Mouse (Mus musculus) liver, postnatal 0 days (tissue): ENCODE results near the gene Mnat1. TPM values are rescaled to one million over a fixed set of nuclear protein-coding genes. Genes with fewer than 3 reads are reported as not detected.

ENCODE experiments used
- ATAC-seq: fragments of 200-750 bp; cut with Nextera tagmentation; 2 replicates; pipeline ENCODE4 v1.8.0; 2017; ENCODE audit warnings: mild to moderate bottlenecking, moderate library complexity
- DNase-seq: peaks from one replicate; pipeline ENCODE4 v3.0.0-alpha.2; 2016
- H3K27ac ChIP-seq: fragments of 300-500 bp; sonication (generic); 2 replicates; pipeline ENCODE4 v1.5.1; 2014; ENCODE audit warnings: antibody characterized with exemption, moderate library complexity, mild to moderate bottlenecking, low read depth
- H3K27me3 ChIP-seq: fragments of 300-500 bp; sonication (generic); 2 replicates; pipeline ENCODE4 v1.6.1; 2014; ENCODE audit warnings: low read length, control low read depth, mixed read lengths; ENCODE audit not compliant: insufficient read depth
- H3K36me3 ChIP-seq: fragments of 300-500 bp; sonication (generic); replicated peaks from 2 replicates; pipeline ENCODE4 v1.6.1; 2014; ENCODE audit warnings: mild to moderate bottlenecking, control low read depth, low read length, moderate library complexity, mixed read lengths; ENCODE audit not compliant: insufficient read depth
- H3K4me1 ChIP-seq: fragments of 300-500 bp; sonication (generic); 2 replicates; pipeline ENCODE4 v1.6.1; 2014; ENCODE audit warnings: antibody characterized with exemption, mild to moderate bottlenecking, control low read depth; ENCODE audit not compliant: insufficient read depth
- H3K4me2 ChIP-seq: fragments of 300-500 bp; sonication (generic); 2 replicates; pipeline ENCODE4 v1.6.1; 2014; ENCODE audit warnings: low read depth, mild to moderate bottlenecking, low read length, moderate library complexity, mixed read lengths
- H3K4me3 ChIP-seq: fragments of 300-500 bp; sonication (generic); 2 replicates; pipeline ENCODE4 v1.5.1; 2014; ENCODE audit warnings: low read depth, low read length
- H3K9ac ChIP-seq: fragments of 300-500 bp; sonication (generic); replicated peaks from 2 replicates; pipeline ENCODE4 v1.6.1; 2014; ENCODE audit warnings: mild to moderate bottlenecking, moderate library complexity
- H3K9me3 ChIP-seq: fragments of 300-500 bp; sonication (generic); 2 replicates; pipeline ENCODE4 v1.6.1; 2016; ENCODE audit warnings: mild to moderate bottlenecking, control low read depth, low read length, mixed read lengths
- CTCF ChIP-seq: sonication (generic); IDR thresholded peaks from 2 replicates; pipeline ENCODE4 v1.5.1; 2016; ENCODE audit warnings: antibody characterized with exemption, low read depth
- EP300 ChIP-seq: IDR thresholded peaks from 2 replicates; pipeline ENCODE4 v1.6.1; 2016; ENCODE audit warnings: antibody characterized with exemption, low read depth, mild to moderate bottlenecking
- WGBS: fragments of 180-500 bp; shearing (Covaris S2); extraction: QIAGEN DNeasy Blood & Tissue Kit; methylation state at CpG from one replicate; pipeline ENCODE4 v1.1.7; 2014; ENCODE audit not compliant: insufficient replicate concordance; 5-methylcytosine and 5-hydroxymethylcytosine counted together
- polyA plus RNA-seq: library from polyadenylated mRNA; unstranded; fragments of >200 nt; fragmentation: Nextera tagmentation; extraction: Ambion mirVana; gene quantifications from 2 replicates; pipeline ENCODE4 v1.2.1, GENCODE M21; 2015

The Mnat1 gene
- polyA plus RNA-seq, 1 experiment from 2014 or later: 8.6 TPM

DNA sequence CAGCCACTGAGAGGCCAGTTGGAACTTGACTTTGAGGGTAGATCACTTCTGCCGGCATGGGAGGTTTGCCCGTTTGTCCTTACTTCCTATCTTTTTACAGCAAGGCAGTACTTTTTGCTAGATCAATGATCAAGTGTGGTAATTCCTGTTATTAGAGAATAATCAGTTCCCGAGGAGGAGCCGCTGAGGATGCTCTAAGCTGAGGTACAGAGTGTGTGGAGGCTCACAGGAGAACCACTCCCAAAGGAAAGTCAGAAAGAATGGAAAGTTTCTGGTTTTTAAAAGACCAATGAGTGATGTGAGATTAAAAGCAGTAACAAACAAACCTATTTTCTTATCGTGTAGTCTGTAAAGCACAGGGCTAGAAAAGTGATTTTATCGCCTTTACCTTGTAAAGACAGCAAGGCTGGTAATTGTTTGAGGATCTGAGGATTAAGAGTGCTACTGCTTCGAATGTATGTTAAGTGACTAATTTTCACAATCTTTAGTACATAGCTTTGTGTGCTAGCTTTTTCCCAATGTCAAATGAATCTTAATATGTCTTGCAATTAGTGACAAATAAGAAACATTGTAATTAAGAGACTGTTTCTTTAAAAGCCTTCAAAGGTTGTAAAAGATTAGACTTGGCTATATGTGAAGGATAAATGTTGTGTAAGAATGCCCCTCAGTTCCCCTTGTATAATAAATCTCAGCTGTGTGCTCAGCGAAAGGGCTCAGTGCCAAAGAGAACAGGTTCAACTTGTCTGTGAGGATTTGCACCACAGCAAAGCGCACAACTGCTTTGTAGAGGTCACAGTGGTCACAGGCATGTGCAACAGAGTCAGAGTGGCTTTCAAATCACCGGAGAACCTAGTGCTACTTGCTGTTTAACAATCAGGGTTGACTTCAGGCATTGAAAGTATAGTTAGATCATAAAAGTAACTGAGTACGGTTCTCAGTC is 82.5 kb downstream of the Mnat1 start:
- H3K27ac ChIP-seq: no peak overlapping the region
- ATAC-seq (peak; percentile 84), DNase-seq (peak; percentile 34)
- no peak overlapping the region for H3K4me2 ChIP-seq
- WGBS: 71% methylated on average over 11 of the region's 11 CpGs
- H3K9ac ChIP-seq: no peak overlapping the region
- no peaks in the 10 kb centered on the region for H3K27me3 ChIP-seq
- H3K4me3 ChIP-seq: no peak overlapping the region
- H3K9me3 ChIP-seq: no peaks in the 10 kb centered on the region
- no peaks in the 10 kb centered on the region for H3K36me3 ChIP-seq
- no peaks in the 10 kb centered on the region for H3K4me1 ChIP-seq
- no peak for TF ChIP-seq EP300
- TF ChIP-seq CTCF: no peak

DNA sequence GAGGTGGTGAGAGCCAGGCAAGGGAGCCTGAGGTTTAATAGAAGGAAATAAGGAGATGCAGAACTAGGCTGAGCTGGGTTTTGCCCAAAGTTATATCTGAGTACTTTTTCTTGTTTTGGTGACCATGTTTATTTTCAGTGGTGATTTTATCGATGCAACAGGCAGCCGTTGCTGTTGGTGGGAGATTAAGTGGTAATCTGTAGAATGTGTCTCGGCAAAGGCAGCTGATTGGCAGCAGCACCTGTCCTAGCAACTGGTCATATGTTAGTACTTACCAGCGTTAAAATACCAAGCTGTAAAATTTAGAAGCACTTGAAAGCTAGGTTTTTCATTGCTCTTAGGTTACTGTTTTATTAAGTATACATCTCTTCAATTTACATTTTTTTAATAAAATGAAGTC is 83.5 kb downstream of the Mnat1 start:
- Histone ChIP-seq H3K27ac (no peak overlapping the region), H3K4me2 (no peak overlapping the region), H3K9me3 (no peaks in the 10 kb centered on the region), H3K36me3 (no peaks in the 10 kb centered on the region), H3K27me3 (no peaks in the 10 kb centered on the region), H3K4me3 (no peak overlapping the region), H3K9ac (no peak overlapping the region), H3K4me1 (no peaks in the 10 kb centered on the region)
- no peak for DNase-seq
- 53% methylated on average over 4 of the region's 4 CpGs for WGBS
- no peak for ATAC-seq
- TF ChIP-seq CTCF (no peak), EP300 (no peak)

DNA sequence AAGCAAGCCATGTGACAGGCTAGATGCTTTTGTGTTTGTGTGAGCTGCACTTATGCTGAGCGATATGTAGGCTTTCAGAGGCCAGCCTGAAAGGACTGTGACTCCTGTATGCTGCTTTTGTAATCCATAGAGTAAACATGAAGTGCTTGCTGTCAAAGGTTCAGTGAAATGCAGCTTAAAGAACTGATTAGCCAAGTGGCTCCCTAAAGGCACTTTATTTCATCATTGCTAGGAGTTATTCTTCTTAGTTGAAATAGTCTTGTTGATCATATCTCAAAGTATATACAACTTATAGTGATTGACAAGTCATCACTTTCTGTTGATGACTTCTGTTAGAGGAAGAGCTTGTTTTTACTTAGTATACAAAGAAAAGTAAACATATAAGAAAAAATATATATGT is 83.9 kb downstream of the Mnat1 start:
- DNase-seq: no peak
- WGBS: 69% methylated on average over 1 of the region's 1 CpGs

DNA sequence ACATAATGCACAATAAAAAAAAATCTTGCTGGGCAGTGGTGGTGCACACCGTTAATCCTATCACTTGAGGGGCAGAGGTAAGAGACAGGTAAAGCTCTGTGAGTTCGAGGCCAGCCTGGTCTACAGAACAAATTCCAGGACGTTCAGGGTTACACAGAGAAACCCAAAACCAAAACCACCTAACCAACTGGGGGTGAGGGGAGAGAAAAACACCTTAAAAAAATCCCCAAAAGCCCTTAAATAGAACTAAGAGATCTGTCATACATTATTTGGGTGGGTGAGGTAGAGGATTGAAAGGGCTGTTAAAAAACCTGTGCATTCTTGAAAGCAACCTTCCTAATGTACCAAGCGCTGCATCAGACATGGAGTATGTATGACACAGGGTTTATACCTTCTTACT is 85.0 kb downstream of the Mnat1 start:
- Histone ChIP-seq H3K27me3 (no peaks in the 10 kb centered on the region), H3K36me3 (no peaks in the 10 kb centered on the region), H3K4me3 (no peak overlapping the region), H3K9me3 (no peaks in the 10 kb centered on the region), H3K4me1 (no peaks in the 10 kb centered on the region), H3K4me2 (no peak overlapping the region), H3K9ac (no peak overlapping the region), H3K27ac (no peak overlapping the region)
- WGBS: 91% methylated on average over 4 of the region's 4 CpGs
- no peak for DNase-seq
- TF ChIP-seq EP300: no peak
- TF ChIP-seq CTCF: no peak
- ATAC-seq: no peak

More for the DNA sequence above, 83.9 kb downstream of the Mnat1 start:
- Histone ChIP-seq H3K4me3 (no peak overlapping the region), H3K9ac (no peak overlapping the region), H3K27ac (no peak overlapping the region), H3K4me1 (no peaks in the 10 kb centered on the region), H3K36me3 (no peaks in the 10 kb centered on the region), H3K4me2 (no peak overlapping the region), H3K27me3 (no peaks in the 10 kb centered on the region), H3K9me3 (no peaks in the 10 kb centered on the region)
- peak; percentile 51 for ATAC-seq
- TF ChIP-seq EP300 (no peak), CTCF (no peak)

DNA sequence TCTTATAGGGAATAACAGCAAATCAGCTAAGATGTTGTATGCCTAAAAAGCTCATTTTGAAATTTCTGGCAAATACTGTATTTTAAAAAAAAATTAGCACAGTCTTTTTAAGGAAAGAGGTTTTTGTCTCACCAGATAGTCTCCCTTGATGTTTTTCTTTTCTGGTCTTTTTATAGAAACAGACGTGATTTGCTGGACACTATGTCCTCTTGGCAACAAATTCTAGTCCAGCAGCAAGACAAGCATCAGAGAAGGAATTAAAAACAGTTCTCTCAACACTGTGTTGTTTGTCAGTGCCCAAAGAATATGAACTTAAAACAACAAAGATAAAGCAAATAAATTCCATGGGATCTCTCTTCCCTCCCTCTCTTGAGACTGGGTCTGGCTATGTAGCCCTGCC is 85.6 kb downstream of the Mnat1 start:
- no peaks in the 10 kb centered on the region for H3K27me3 ChIP-seq
- no peaks in the 10 kb centered on the region for H3K4me1 ChIP-seq
- H3K36me3 ChIP-seq: no peaks in the 10 kb centered on the region
- no peak overlapping the region for H3K4me2 ChIP-seq
- H3K27ac ChIP-seq: no peak overlapping the region
- ATAC-seq: no peak
- H3K4me3 ChIP-seq: no peak overlapping the region
- H3K9ac ChIP-seq: no peak overlapping the region
- DNase-seq: no peak
- no peaks in the 10 kb centered on the region for H3K9me3 ChIP-seq
- 72% methylated on average over 1 of the region's 1 CpGs for WGBS
- TF ChIP-seq EP300 (no peak), CTCF (no peak)

DNA sequence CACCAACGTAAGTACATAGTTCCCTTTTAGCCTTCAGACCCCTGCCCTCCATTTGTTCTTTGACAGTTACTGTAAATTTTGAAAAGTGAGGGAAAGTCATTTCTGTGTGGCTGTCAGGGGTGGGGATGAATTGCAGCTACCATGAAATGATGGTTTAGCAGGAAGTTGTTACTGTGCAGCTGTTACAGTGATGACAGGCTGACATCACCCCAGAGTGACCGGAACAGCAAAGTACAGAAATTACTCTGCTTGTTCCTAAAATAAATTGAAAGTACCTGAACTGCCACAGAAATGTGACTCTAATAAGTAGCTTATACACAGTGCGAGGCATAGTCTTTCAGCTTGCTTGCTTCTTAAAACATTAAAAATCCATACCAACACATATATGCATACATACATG is 86.9 kb downstream of the Mnat1 start:
- WGBS: 57% methylated on average over 3 of the region's 3 CpGs

More for the DNA sequence above, 86.9 kb downstream of the Mnat1 start:
- TF ChIP-seq EP300 (no peak), CTCF (no peak)
- Histone ChIP-seq H3K4me3 (no peak overlapping the region), H3K36me3 (no peaks in the 10 kb centered on the region), H3K27ac (no peak overlapping the region), H3K9ac (no peak overlapping the region), H3K9me3 (no peaks in the 10 kb centered on the region), H3K4me1 (no peaks in the 10 kb centered on the region), H3K27me3 (no peaks in the 10 kb centered on the region), H3K4me2 (no peak overlapping the region)
- DNase-seq (no peak), ATAC-seq (no peak)
